Mouse (Mus musculus): ENCODE measurements around the gene Tbx4. TPM values are rescaled to one million over a fixed set of nuclear protein-coding genes. Genes with fewer than 3 reads are reported as not detected.

Tbx4 gene
- polyA plus RNA-seq, 1 experiment from 2014 or later = 0.20 TPM

- H3K4me1 ChIP-seq (replicated peaks) = peaks cover 41% of the 10 kb centered on the region
- H3K27me3 ChIP-seq = peaks cover 94% of the 10 kb centered on the region
- 5% methylated on average over 24 of the region's 24 CpGs for WGBS
- H3K4me2 ChIP-seq (replicated peaks) = peak overlapping the region; percentile 67
- H3K36me3 ChIP-seq = no peaks in the 10 kb centered on the region
- no peak overlapping the region for H3K27ac ChIP-seq
- ATAC-seq = no peak
- H3K4me3 ChIP-seq (replicated peaks) = peak overlapping the region; percentile 41; the same call in 1 of the 2 replicates
- no peaks in the 10 kb centered on the region for H3K9me3 ChIP-seq
- 0 out of 2 replicates have a peak overlapping the region, but pooled peaks have one; percentile 17 for H3K9ac ChIP-seq (replicated peaks)
Measured at GRCm38 (mm10) chr11:85842596-85843346, 43.5 kb upstream of the Tbx4 start.

GRCm38 (mm10) chr11:85843347-85843692, 42.9 kb upstream of the Tbx4 start:
- Histone ChIP-seq H3K4me2 (replicated peaks) (peak overlapping the region; percentile 67), H3K36me3 (no peaks in the 10 kb centered on the region), H3K9ac (replicated peaks) (0 out of 2 replicates have a peak overlapping the region, but pooled peaks have one; percentile 17), H3K9me3 (no peaks in the 10 kb centered on the region), H3K4me1 (replicated peaks) (peaks cover 36% of the 10 kb centered on the region), H3K27me3 (peaks cover 93% of the 10 kb centered on the region), H3K27ac (no peak overlapping the region), H3K4me3 (replicated peaks) (peak overlapping the region; percentile 41)
- WGBS = under 1% methylated on average over 18 of the region's 18 CpGs
- ATAC-seq = peak; percentile 55

GRCm38 (mm10) chr11:85844144-85844965, 41.9 kb upstream of the Tbx4 start:
- H3K4me2 ChIP-seq (replicated peaks) = peak overlapping the region; percentile 67
- peak overlapping the region; percentile 41 for H3K4me3 ChIP-seq (replicated peaks)
- H3K9me3 ChIP-seq = no peaks in the 10 kb centered on the region
- peak; percentile 44 for ATAC-seq
- H3K4me1 ChIP-seq (replicated peaks) = peaks cover 36% of the 10 kb centered on the region
- no peaks in the 10 kb centered on the region for H3K36me3 ChIP-seq
- under 1% methylated on average over 53 of the region's 54 CpGs for WGBS
- H3K27ac ChIP-seq = no peak overlapping the region
- peaks cover 86% of the 10 kb centered on the region for H3K27me3 ChIP-seq
- peak overlapping the region; percentile 40 for H3K9ac ChIP-seq (replicated peaks)

GRCm38 (mm10) chr11:85844971-85845370, 41.3 kb upstream of the Tbx4 start:
- no peak for ATAC-seq
- no peak overlapping the region for H3K9ac ChIP-seq (replicated peaks)
- 40% methylated on average over 5 of the region's 5 CpGs for WGBS
- peaks cover 82% of the 10 kb centered on the region for H3K27me3 ChIP-seq
- H3K4me3 ChIP-seq (replicated peaks) = no peak overlapping the region
- no peak overlapping the region for H3K27ac ChIP-seq
- 0 out of 2 replicates have a peak overlapping the region, but pooled peaks have one; percentile 67 for H3K4me2 ChIP-seq (replicated peaks)
- no peaks in the 10 kb centered on the region for H3K36me3 ChIP-seq
- peaks cover 36% of the 10 kb centered on the region for H3K4me1 ChIP-seq (replicated peaks)
- H3K9me3 ChIP-seq = no peaks in the 10 kb centered on the region

- no peaks in the 10 kb centered on the region for H3K36me3 ChIP-seq
- H3K9me3 ChIP-seq = no peaks in the 10 kb centered on the region
- H3K27me3 ChIP-seq = peaks cover 76% of the 10 kb centered on the region
- H3K9ac ChIP-seq (replicated peaks) = no peak overlapping the region
- H3K4me1 ChIP-seq (replicated peaks) = peaks cover 29% of the 10 kb centered on the region
- 48% methylated on average over 5 of the region's 5 CpGs for WGBS
- no peak overlapping the region for H3K27ac ChIP-seq
- no peak overlapping the region for H3K4me2 ChIP-seq (replicated peaks)
- ATAC-seq = no peak
- no peak overlapping the region for H3K4me3 ChIP-seq (replicated peaks)
Measured at GRCm38 (mm10) chr11:85845921-85846320, 40.3 kb upstream of the Tbx4 start.

GRCm38 (mm10) chr11:85846509-85846908, 39.7 kb upstream of the Tbx4 start:
- Histone ChIP-seq H3K27me3 (peaks cover 70% of the 10 kb centered on the region), H3K4me2 (replicated peaks) (no peak overlapping the region), H3K4me3 (replicated peaks) (no peak overlapping the region), H3K9me3 (no peaks in the 10 kb centered on the region), H3K27ac (no peak overlapping the region), H3K9ac (replicated peaks) (no peak overlapping the region), H3K36me3 (no peaks in the 10 kb centered on the region), H3K4me1 (replicated peaks) (peaks cover 28% of the 10 kb centered on the region)
- WGBS = 54% methylated on average over 4 of the region's 4 CpGs
- no peak for ATAC-seq

GRCm38 (mm10) chr11:85849037-85849436, 37.2 kb upstream of the Tbx4 start:
- H3K9me3 ChIP-seq = no peaks in the 10 kb centered on the region
- under 1% methylated on average over 21 of the region's 21 CpGs for WGBS
- no peaks in the 10 kb centered on the region for H3K36me3 ChIP-seq
- no peak overlapping the region for H3K9ac ChIP-seq (replicated peaks)
- peak; percentile 81 for ATAC-seq
- peaks cover 44% of the 10 kb centered on the region for H3K27me3 ChIP-seq
- H3K4me3 ChIP-seq (replicated peaks) = peak overlapping the region; percentile 30
- peak overlapping the region; percentile 56 for H3K4me2 ChIP-seq (replicated peaks)
- H3K27ac ChIP-seq = no peak overlapping the region
- peaks cover 4% of the 10 kb centered on the region for H3K4me1 ChIP-seq (replicated peaks)

- Histone ChIP-seq H3K27me3 (peaks cover 34% of the 10 kb centered on the region), H3K9ac (replicated peaks) (no peak within 1 kb of the TSS), H3K36me3 (no peaks in the 10 kb centered on the region), H3K4me1 (replicated peaks) (no peaks in the 10 kb centered on the region), H3K9me3 (no peaks in the 10 kb centered on the region), H3K4me2 (replicated peaks) (peak within 1 kb of the TSS; percentile 56), H3K4me3 (replicated peaks) (no peak within 1 kb of the TSS; the same call in 1 of the 2 replicates), H3K27ac (no peak within 1 kb of the TSS)
- no peak for ATAC-seq
- 88% methylated on average over 6 of the region's 6 CpGs for WGBS
Measured at GRCm38 (mm10) chr11:85850233-85850632, 36.0 kb upstream of the Tbx4 start, which contains the start of gene Gm11444. Gene Gm11444, minus strand, starts transcription at chr11:85850333.

GRCm38 (mm10) chr11:85850758-85851157, 35.5 kb upstream of the Tbx4 start:
- H3K4me1 ChIP-seq (replicated peaks) = no peaks in the 10 kb centered on the region
- H3K9ac ChIP-seq (replicated peaks) = no peak overlapping the region
- H3K27me3 ChIP-seq = peaks cover 28% of the 10 kb centered on the region
- no peak overlapping the region for H3K27ac ChIP-seq
- ATAC-seq = no peak
- H3K9me3 ChIP-seq = no peaks in the 10 kb centered on the region
- 40% methylated on average over 6 of the region's 6 CpGs for WGBS
- H3K36me3 ChIP-seq = no peaks in the 10 kb centered on the region
- H3K4me2 ChIP-seq (replicated peaks) = no peak overlapping the region
- no peak overlapping the region for H3K4me3 ChIP-seq (replicated peaks)

- Histone ChIP-seq H3K4me2 (replicated peaks) (no peak overlapping the region), H3K9ac (replicated peaks) (no peak overlapping the region), H3K36me3 (no peaks in the 10 kb centered on the region), H3K9me3 (no peaks in the 10 kb centered on the region), H3K4me3 (replicated peaks) (no peak overlapping the region), H3K4me1 (replicated peaks) (peaks cover 7% of the 10 kb centered on the region; the same call in 1 of the 2 replicates), H3K27ac (no peak overlapping the region), H3K27me3 (peaks cover 6% of the 10 kb centered on the region)
- WGBS = 6% methylated on average over 6 of the region's 6 CpGs
- peak; percentile 73; the same call in 1 of the 2 replicates for ATAC-seq
Measured at GRCm38 (mm10) chr11:85857997-85858698, 28.1 kb upstream of the Tbx4 start.

- 0 out of 2 replicates have a peak, but pooled peaks cover 3% of the 10 kb centered on the region for H3K27me3 ChIP-seq
- no peak overlapping the region for H3K4me2 ChIP-seq (replicated peaks)
- H3K9me3 ChIP-seq = no peaks in the 10 kb centered on the region
- no peak overlapping the region for H3K9ac ChIP-seq (replicated peaks)
- H3K36me3 ChIP-seq = no peaks in the 10 kb centered on the region
- H3K4me1 ChIP-seq (replicated peaks) = no peaks in the 10 kb centered on the region
- H3K27ac ChIP-seq = no peak overlapping the region
- WGBS = 42% methylated on average over 7 of the region's 7 CpGs
- no peak overlapping the region for H3K4me3 ChIP-seq (replicated peaks)
- no peak for ATAC-seq
Measured at GRCm38 (mm10) chr11:85864363-85864762, 21.9 kb upstream of the Tbx4 start.
